Mouse (Mus musculus): ENCODE measurements around the gene Zfp646. TPM values are rescaled to one million over a fixed set of nuclear protein-coding genes. Genes with fewer than 3 reads are reported as not detected.
"Not testable (repeated sequence)": the region's sequence is repeated elsewhere in the genome, so short reads cannot be mapped to it uniquely, and the experiment has no call there.

Zfp646 gene
- total RNA-seq, 2 experiments from 2014 or later, result 38.4 to 40.8 TPM

DNA sequence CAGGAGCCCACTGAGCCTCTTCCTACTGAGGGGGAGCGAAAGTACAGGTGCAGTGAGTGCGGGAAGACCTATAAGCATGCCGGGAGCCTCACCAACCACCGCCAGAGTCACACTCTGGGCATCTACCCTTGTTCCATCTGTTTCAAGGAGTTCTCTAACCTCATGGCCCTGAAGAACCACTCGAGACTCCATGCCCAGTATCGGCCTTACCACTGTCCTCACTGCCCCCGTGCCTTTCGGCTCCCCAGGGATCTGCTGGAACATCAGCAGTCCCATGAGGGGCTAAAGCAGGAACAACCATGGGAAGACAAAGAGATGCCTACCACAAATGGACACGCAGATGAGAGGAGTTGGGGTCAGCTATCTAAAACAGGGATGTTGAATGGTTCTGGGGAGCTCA, 3.3 kb downstream of the Zfp646 start:
- ATAC-seq (replicated peaks; ENCODE audit: poor library complexity, severe bottlenecking), result no peak

DNA sequence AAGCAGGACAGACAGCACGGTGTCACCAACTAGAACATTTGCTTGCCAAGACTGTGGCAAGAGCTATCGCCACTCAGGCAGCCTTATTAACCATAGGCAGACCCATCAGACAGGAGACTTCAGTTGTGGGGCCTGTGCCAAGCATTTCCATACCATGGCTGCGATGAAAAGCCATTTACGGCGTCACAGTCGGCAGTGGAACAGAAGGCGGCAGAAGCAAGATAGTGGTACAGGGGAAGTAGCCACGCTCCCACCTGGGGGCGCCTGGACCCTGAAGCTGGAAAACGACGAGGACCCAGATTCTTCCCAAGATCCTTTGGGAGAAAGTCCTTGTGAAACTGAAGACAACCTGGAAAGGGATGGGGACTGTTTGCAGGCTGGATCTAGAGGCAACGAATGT, 4.4 kb downstream of the Zfp646 start:
- no peak for ATAC-seq (replicated peaks; ENCODE audit: poor library complexity, severe bottlenecking)

DNA sequence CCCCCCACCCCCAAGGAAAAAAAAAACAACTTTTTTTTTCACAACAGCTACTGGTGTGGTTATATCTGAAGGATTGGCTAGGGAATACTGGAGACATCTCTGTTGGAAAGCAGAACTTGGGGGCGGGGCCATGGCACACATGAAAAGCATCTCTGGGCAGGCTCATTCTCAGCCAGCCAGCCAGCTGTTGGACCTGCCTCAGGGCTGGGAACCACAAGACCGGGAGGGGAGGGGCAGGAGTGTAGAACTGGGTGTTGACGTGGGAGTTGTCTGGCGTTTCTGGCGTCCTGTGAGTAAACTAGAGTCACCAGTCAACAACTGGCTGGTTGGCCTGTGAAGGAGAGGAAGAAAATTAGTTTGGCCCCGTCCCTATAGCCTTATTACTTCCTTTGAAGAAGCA, 9.9 kb downstream of the Zfp646 start:
- ATAC-seq (replicated peaks; ENCODE audit: poor library complexity, severe bottlenecking), result no peak; the same call in 1 of the 2 replicates

DNA sequence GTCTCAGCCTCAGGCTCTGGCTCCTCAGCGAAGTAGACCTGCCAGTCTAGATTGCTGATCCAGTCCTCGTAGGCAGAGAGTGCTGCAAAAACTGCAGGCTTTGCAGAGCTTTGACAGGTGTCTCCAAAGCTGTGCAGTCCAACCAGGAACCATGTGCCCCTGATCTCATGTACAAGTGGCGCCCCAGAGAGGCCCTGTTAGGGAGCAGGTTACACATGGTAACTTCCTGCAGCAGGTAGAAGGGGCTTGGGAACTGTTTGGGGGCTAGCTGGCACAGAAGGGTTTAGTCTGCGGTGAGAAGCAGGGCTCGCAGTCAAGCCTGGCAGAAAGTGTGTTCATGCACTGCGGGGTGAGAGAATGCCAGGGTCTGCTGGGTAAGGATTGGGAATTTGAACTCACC, 10.5 kb downstream of the Zfp646 start:
- no peak for ATAC-seq (replicated peaks; ENCODE audit: poor library complexity, severe bottlenecking)

DNA sequence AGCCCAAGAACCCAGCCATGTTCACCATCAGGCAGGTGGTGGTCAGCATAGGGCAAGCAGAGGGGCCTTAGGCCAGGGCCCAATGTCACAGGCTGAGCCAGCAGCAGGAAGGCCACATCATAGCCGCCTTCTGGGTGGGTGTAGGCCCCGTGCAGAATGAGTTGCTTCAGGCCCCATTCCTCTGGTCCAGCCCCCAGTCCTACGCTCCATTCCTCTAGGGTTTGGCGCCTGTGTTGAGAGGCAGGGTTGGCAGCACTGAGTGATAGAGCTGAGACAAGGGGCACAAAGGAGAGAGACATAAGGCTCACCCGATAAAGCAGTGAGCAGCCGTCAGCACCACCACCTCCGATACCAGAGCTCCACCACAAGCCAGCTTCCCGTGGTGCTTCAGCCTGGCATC, 11.2 kb downstream of the Zfp646 start:
- no peak for ATAC-seq (replicated peaks; ENCODE audit: poor library complexity, severe bottlenecking)

DNA sequence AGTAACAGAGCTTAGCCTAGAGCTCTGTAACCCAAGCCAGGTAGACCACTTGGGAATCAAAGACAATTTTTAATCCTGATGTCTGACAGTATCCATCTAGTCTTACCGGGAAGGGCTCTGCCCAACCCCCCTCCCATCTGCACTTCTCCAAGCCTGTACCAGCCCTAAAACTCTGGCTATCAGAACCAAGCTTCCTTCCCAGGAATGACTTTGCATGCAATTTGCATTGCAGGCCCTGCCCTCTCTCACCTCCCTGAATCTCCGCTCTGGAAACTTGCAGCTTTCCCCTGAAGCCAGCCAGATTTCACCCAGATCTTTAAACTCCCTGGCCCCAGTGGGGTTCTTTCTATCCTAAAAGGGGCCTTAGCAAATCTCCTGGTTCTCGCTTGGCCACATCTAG, 11.8 kb downstream of the Zfp646 start:
- ATAC-seq (replicated peaks; ENCODE audit: poor library complexity, severe bottlenecking), result no peak

DNA sequence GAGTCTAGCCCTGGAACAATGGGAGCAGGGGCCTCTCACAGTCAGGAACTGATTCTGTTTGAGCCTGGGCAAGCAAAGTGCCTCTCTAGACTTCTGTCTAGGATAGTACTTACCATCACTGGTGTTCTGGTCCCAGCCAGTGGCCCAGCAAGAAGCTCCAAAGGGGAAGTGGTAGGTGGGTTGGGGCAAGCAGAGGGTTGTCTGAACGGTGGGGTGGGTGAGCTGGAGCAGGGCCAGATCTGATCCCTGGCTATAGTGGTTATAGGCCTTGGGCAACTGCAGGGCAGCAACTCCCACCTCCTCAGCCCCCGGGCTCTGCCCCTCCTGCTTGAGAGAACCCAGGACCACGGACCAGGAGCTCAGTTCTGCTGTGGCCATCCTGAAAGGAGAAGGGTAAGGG, 12.8 kb downstream of the Zfp646 start:
- peak; percentile 72 for ATAC-seq (replicated peaks; ENCODE audit: poor library complexity, severe bottlenecking)

DNA sequence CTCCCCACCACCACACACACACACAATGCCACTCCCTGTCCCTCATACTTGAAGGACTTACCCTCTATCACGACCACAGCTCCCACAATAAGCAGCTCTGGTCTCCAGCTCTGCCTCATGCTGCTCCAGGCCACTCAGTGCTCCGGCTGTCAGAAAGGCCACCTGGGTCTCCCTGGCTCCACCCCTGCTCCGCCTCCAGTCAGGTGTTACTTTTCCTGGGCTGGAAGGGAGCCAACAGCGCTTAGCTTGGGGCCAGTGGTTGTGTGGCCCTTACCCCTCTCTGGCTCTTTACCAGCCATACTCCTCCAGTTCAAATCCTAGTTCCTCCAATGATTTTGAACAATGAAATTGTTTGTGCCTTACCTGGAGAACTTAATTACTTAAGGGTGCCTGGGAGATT, 14.8 kb downstream of the Zfp646 start, which contains the start of gene Prss53:
Gene Prss53 (minus strand): TSS at position 173 of the 400 bp plus-strand sequence.
- ATAC-seq (replicated peaks; ENCODE audit: poor library complexity, severe bottlenecking), result no peak

DNA sequence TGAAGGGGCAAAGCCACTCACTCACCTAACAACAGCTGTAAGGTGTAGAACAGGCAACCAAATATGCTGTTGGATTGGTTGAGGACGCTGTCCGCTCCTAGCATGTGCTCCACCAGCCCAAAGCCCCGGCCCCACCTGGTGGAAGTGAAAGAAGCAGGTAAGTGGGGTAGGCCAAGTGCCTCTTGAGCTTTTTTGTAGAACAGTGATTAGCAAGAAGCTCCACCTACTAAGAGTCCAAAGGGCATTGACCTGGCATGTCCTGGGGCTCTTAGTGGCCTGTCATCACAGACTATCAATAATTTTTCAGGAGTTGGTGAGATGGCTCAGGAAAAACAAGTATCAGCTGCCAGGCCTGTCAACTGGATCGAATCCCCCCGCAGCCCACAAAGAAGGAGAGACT, 18.5 kb downstream of the Zfp646 start:
- no peak for ATAC-seq (replicated peaks; ENCODE audit: poor library complexity, severe bottlenecking)

DNA sequence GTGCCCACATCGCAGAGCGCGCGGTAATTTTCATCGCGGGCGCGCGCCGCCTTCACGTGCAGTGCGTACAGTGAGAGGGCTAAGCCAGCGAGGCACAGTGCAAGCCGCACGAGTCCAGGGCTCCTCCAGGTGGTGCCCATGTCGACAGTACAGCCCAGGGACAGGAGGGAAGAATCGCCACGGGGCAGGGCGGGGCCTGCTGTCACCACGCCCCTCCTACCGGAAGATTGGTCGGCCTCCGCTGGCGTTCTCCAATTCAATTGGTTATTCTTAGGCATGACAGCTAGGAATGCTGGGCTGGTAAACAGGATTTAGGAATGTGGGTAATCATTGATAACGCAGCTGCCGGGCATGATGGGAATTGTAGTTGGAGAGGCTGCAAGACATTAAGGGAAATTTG, 19.4 kb downstream of the Zfp646 start, which contains the start of the genes Gm21974 and Vkorc1:
Gene Gm21974 (minus strand): TSS at position 13 of the 400 bp plus-strand sequence.
Gene Vkorc1 (minus strand): TSS at position 176 of the 400 bp plus-strand sequence.
- ATAC-seq (replicated peaks; ENCODE audit: poor library complexity, severe bottlenecking), result peak; percentile 95

DNA sequence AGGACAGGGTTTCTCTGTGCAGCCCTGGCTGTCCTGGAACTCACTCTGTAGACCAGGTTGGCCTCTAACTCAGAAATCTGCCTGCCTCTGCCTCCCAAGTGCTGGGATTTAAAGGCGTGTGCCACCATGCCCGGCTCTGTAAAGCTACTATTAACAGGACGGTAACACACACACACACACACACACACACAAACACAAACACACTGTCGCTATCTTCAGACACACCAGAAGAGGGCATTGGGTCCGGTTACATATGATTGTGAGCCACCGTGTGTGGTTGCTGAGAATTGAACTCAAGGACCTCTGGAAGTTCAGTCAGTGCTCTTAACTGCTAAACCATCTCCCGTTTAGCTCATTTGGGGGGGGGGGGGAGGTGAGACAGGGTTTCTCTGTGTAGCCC, 19.9 kb downstream of the Zfp646 start:
- not testable (repeated sequence) for ATAC-seq (replicated peaks; ENCODE audit: poor library complexity, severe bottlenecking)

DNA sequence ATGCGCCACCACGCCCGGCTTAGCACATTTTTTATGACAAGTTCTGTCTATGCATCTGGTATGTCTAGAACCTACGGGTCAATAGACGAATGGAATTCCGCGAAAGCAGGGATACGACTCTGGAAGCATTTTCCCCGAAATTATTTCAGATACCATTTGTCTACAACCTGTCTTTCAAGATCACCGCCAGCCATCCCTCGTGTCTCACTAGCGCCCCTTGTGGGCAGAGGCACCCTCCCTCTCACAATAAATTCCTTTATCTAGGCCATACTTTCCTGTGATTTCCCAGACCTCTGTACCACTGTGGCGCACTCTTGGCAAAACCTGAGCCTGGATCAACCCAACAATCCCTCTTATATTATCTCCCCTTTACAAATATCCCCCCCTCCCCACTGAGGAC, 20.4 kb downstream of the Zfp646 start:
- ATAC-seq (replicated peaks; ENCODE audit: poor library complexity, severe bottlenecking), result no peak

DNA sequence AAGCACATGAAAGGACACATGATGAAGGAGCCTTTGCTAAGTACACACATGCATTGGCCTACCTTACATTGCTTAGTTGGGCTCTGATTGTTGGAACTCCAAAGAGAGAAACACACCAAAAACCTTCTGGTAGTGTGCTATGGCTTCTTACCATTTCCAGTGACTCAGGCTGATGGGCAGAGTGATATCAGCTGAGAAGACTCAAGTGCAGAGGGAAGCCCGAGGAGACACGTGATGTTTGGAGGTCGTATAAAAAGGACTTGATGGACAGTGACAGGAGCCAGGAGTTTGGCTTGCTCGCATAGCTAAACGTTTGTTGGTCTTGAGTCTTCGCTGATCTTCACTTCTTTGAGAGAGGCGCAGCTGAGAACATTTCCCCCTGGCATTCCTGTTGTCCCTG, 21.5 kb downstream of the Zfp646 start:
- no peak for ATAC-seq (replicated peaks; ENCODE audit: poor library complexity, severe bottlenecking)

DNA sequence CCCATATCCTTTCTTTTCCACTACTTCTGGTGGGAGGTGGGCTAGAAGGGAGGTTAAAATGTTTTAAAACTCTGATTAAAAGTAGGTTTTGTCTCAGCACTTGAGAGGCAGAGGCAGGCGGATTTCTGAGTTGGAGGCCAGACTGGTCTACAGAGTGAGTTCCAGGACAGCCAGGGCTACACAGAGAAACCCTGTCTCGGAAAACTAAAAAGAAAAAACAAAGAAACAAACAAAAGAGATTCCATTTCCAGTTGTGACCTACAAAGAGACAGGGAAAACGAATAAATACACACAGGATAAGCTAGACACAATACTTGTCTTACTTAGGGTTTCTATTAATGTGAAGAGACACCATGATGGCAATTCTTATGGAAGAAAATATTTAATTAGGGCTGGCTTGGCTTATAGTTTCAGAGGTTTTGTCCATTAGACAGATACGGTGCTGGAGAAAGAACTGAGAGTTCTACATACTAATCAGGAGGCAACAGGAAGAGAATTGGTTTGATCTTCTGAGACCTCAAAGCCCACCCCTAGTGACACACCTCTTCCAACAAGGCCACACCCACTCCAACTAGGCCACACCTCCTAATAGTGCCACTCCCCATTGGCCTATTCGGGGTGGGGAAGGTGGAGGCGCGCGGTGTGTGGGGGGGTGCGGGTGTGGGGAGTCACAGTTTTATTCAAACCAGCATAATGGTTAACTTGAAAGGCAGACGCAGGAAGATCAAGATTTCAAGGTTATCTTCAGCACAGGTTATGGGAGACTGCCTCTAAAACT, 22.3 kb downstream of the Zfp646 start:
- no peak for ATAC-seq (replicated peaks; ENCODE audit: poor library complexity, severe bottlenecking)

DNA sequence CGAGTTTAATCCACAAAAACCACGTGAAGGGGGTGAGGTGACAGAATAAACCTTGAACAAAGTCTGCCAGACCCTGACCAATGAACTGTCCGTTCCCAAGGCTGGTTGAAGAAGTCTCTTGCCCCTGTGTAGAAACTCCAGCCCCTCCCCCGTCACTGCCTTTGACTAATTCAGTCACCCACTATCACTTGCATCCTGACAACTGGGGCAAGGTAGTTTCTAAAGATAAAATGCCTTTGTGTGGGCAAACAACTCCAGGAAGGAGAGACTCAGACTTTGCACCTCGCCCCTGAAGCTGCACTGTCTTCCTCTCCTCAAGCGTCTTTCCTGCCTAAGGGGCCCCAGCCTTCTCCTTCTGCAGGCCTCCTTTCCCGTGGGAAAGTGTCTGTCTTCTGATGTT, 24.0 kb downstream of the Zfp646 start:
- no peak for ATAC-seq (replicated peaks; ENCODE audit: poor library complexity, severe bottlenecking)

DNA sequence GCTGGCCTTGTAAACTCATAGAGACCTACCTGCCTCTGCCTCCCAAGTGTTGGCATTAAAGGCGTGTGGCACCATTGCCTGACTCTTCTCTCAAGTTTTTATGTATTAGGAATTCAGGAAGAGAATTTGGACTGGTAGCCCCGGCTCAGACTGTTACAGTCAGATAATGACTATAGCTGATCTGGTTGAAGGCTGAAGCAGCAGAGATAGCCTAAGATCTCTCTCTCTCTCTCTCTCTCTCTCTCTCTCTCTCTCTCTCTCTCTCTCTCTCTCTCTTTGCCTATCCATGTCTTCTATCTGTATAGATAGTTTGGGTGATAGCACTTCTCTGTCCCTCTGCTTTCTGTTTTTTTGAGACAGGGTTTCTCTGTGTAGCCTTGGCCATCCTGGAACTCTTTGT, 25.8 kb downstream of the Zfp646 start:
- no peak for ATAC-seq (replicated peaks; ENCODE audit: poor library complexity, severe bottlenecking)

DNA sequence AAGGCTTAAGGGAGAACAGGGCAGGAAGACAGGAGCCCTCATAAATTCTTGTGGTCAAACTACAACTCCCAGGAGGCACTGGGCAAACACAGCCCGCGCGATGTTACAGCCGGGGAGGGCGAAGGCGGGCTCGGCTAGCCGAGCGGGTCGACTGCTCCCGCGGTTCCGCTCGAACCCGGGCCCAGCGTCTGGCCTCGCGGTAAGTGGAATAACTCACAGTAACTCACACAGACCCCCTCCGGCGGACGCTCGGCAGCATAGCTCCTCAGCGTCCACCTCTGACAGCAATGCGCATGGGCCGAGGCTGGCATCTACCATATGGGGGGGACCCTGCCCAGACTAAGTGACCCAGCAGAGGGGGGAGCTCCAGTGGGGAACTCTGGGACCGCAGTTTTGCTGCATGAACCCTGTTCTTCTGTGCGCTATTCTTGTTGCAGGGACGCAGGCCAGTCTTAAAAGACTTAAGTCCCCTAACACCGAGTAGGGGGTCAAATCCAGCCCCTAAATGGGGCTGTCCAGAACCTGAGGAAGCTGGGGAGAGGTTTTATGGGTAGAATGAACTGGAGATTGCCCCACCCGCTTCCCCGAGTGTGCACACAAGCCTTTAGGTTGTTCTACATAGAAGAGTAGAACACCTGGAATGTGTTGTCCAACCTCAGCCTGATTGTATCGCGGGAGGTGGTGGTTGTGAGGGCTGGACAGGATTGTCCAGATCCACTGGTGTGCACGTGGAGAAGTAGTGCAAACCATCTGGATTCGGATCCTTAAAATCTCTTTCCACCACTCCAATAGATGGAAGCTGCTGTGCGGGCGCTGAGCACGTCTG, 28.2 kb downstream of the Zfp646 start, which contains the start of gene Bckdk:
Gene Bckdk (plus strand): TSS at position 112 of the 826 bp plus-strand sequence.
- peak; percentile 83 for ATAC-seq (replicated peaks; ENCODE audit: poor library complexity, severe bottlenecking)

DNA sequence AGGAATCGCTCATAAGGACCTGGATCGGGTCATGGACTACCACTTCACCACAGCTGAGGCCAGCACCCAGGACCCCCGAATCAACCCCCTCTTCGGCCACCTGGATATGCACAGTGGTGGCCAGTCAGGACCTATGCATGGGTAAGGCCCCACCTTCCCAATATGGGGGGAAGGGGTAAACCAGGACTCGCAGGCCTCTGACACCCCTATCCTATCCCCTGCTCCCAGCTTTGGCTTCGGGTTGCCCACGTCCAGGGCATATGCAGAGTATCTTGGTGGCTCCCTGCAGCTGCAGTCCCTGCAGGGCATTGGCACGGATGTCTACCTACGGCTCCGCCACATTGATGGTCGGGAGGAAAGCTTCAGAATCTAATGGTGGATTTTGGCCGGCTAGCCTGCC, 31.9 kb downstream of the Zfp646 start:
- ATAC-seq (replicated peaks; ENCODE audit: poor library complexity, severe bottlenecking), result no peak

DNA sequence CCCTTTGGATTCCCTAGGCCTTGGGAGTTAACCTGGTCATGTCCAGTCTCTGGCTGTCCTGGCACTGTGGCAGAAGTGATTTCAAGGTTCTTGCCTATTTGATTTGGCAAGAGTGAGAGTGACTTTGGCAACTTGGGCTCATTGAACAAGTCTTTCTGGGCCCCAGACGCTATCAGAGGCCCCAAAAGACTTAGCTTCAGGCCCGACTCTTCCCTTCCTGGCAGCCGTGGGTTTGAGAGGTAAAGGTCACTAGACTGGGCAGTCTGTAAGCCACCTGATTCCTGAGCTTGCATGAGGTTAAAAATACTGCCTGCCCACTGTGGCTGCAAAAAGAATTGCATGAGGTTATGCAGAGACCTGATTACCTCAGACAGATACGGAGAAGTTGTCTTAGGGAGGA, 32.6 kb downstream of the Zfp646 start:
- no peak for ATAC-seq (replicated peaks; ENCODE audit: poor library complexity, severe bottlenecking)

DNA sequence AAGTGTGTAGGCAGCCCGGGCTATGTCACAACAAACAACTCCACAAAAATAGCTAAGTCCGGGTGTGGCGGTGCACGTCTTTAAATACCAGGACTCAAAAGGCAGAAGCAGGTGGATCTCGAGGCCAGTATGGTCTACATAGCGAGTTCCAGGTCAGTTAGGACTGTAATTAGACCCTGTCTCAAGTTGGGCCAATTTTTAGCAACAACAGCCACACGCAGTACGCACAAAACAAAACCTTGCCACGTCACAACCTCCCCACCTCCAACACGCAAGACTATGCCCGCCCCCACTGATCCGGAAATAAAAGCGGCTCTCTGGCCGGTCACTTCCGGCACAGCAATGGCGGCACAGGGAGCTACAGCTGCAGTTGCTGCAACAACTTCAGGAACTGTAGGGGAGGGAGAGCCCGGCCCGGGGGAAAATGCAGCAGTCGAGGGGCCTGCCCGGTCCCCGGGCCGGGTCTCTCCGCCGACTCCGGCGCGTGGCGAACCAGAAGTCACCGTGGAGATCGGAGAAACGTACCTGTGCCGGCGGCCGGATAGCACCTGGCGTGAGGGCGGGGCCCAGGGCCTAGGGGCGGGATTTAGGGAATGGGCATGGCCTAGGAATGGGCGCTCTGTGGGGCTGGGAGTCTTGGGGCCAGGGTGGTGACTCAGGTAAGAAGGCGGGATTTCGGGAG, 36.3 kb downstream of the Zfp646 start, which contains the start of gene Kat8:
Gene Kat8 (plus strand): TSS at position 327 of the 682 bp plus-strand sequence.
- peak; percentile 98 for ATAC-seq (replicated peaks; ENCODE audit: poor library complexity, severe bottlenecking)

DNA sequence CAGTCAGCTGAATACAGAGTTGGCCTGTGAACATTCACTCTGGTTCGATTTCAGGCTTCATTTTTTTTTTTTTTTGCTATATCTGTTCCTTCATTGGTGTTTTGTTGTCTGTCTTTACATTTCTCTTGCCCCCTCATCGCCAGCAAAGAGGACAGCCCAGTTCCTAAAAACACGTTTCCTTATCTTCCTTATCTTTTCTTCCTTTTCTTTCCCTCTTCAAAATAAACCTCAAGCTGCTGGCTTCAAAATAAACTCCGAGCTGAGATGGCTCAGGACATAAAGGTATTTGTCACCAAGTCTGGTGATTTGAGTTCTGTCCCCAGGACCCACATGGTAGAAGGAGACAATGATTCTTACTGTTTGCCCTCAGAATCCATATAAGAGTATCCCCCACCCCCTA, 36.9 kb downstream of the Zfp646 start:
- ATAC-seq (replicated peaks; ENCODE audit: poor library complexity, severe bottlenecking), result no peak

Measured in granulocyte monocyte progenitor cell, adult 5-6 weeks (primary cell).